Mouse (Mus musculus): Measurements from ENCODE around the gene Inip.

- no peak for TF ChIP-seq TAL1 (IDR thresholded peaks at IDR 0.05; ENCODE audit: low read length)
- TF ChIP-seq GATA1 (IDR thresholded peaks at IDR 0.05; ENCODE audit: low read length), result no peak
These were observed 7.3 kb downstream of the Inip start for GRCm38 (mm10) chr4:59794116-59794515.
